Mouse (Mus musculus): ENCODE measurements around the gene Inpp5a.

Inpp5a gene

GRCm38 (mm10) chr7:139541422-139541821 is 152.5 kb downstream of the Inpp5a start:
- no peak for DNase-seq

GRCm38 (mm10) chr7:139544706-139545625 is 156.1 kb downstream of the Inpp5a start:
- no peak for DNase-seq

GRCm38 (mm10) chr7:139547325-139547724 is 158.4 kb downstream of the Inpp5a start:
- no peak for DNase-seq

GRCm38 (mm10) chr7:139550086-139550783 is 161.3 kb downstream of the Inpp5a start:
- no peak for DNase-seq

GRCm38 (mm10) chr7:139551519-139551918 is 162.6 kb downstream of the Inpp5a start:
- no peak for DNase-seq

GRCm38 (mm10) chr7:139556331-139556730 is 167.4 kb downstream of the Inpp5a start:
- no peak for DNase-seq

GRCm38 (mm10) chr7:139556746-139557526 is 168.0 kb downstream of the Inpp5a start:
- no peak for DNase-seq

- DNase-seq: no peak
Measured at GRCm38 (mm10) chr7:139559659-139560058, 170.8 kb downstream of the Inpp5a start.

GRCm38 (mm10) chr7:139563425-139563824 is 174.5 kb downstream of the Inpp5a start:
- no peak for DNase-seq

- no peak for DNase-seq
Measured at GRCm38 (mm10) chr7:139564161-139564560, 175.3 kb downstream of the Inpp5a start.

- no peak for DNase-seq
Measured at GRCm38 (mm10) chr7:139565998-139566397, 177.1 kb downstream of the Inpp5a start.

GRCm38 (mm10) chr7:139566533-139566932 is 177.6 kb downstream of the Inpp5a start:
- no peak for DNase-seq

GRCm38 (mm10) chr7:139570788-139571187 is 181.9 kb downstream of the Inpp5a start:
- no peak for DNase-seq

GRCm38 (mm10) chr7:139572665-139573064 is 183.8 kb downstream of the Inpp5a start:
- DNase-seq: no peak

- no peak for DNase-seq
Measured at GRCm38 (mm10) chr7:139576064-139576686, 187.3 kb downstream of the Inpp5a start.

- DNase-seq: no peak
Measured at GRCm38 (mm10) chr7:139579261-139579905, 190.5 kb downstream of the Inpp5a start.

GRCm38 (mm10) chr7:139580851-139581775 is 192.2 kb downstream of the Inpp5a start:
- no peak for DNase-seq

- DNase-seq: no peak
Measured at GRCm38 (mm10) chr7:139581801-139582571, 193.1 kb downstream of the Inpp5a start.

- peak; percentile 96 for DNase-seq
Measured at GRCm38 (mm10) chr7:139582595-139582994, 193.7 kb downstream of the Inpp5a start, which contains the start of gene Nkx6-2. Gene Nkx6-2, minus strand, starts transcription at chr7:139582797.

Data from heart, adult 11 months (tissue).